In the genomic region with DNA sequence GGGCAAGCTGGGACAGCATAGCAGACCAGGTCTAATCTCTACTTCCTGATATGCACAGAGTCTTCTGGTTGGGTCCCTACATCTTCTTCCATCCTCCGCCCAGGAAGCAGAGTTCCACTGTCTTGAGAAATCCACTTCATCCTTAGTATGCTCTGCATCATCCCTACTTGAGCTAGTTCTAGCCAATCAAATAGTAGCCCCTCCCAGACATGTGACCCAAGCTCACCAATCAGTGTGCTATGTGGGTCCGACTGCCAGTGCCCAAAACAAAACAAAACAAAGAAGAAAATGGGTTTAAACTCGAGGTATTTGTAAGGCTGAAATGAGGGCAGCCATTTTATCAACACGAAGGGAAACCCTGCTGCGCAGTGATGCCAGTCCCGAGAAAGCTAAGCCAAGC, we compare ENCODE assay signal across 27 mouse cellular contexts. TPM values are rescaled to one million over a fixed set of nuclear protein-coding genes. Genes with fewer than 3 reads are reported as not detected.
DNase-seq lines count a peak whose midpoint lies in the region; ATAC-seq and TF ChIP-seq lines count a peak whose summit lies in the region.
"Had no signal": no experiment of that assay in that cellular context is flagged by ENCODE, and none has a peak within 500 bp of the region (broad histone marks: within the 10 kb centered on the region; RNA-seq: fewer than 3 reads in every experiment).

No protein-coding gene starts in this region.

- intact Hi-C loops in left cerebral cortex, postnatal 14 days (cut with DNase I): no loop called here

- H3K27ac ChIP-seq in MEL (ENCODE audit: control insufficient read depth, low read depth, low read length): no peak overlapping the region
- H3K27ac ChIP-seq: forebrain, embryonic 10.5 days; forebrain, embryonic 13.5 days; heart, adult 2 months; heart, embryonic 10.5 days; hindbrain, embryonic 10.5 days; hindbrain, embryonic 13.5 days; kidney, embryonic 15.5 days had no signal

- TF ChIP-seq POLR2A in MEL (IDR thresholded peaks at IDR 0.05; ENCODE audit: control insufficient read depth in 1 of 2, insufficient read depth in 1 of 2, low read depth in 1 of 2, low read length in 2 of 2, poor library complexity in 1 of 2): no peak

- no peak for ATAC-seq in inflammation-experienced regulatory T-cells, adult 6 months
- ATAC-seq: forebrain, embryonic 13.5 days; forebrain, embryonic 16.5 days; hindbrain, embryonic 16.5 days; intestine, embryonic 16.5 days had no signal

- TF ChIP-seq EP300 in MEL (IDR thresholded peaks at IDR 0.05; ENCODE audit: low read depth in 1 of 2, low read length in 2 of 2): no peak

- no peaks in the 10 kb centered on the region for H3K79me3 ChIP-seq in C2C12 (ENCODE audit: low read depth)

- peak; percentile 7 for DNase-seq in 416B (ENCODE audit: low read depth)
- DNase-seq in ES-CJ7 (ENCODE audit: low read depth, low spot score): peak; percentile 44
- peak; percentile 17 for DNase-seq in MEL (ENCODE audit: low read depth, low spot score)
- no peak for DNase-seq in cerebellum, postnatal 14 days
- no peak for DNase-seq in spleen, postnatal 36 days (ENCODE audit: low spot score in 2 of 2)
- DNase-seq in left cerebral cortex, postnatal 14 days (ENCODE audit: low spot score in 2 of 2): no peak
- DNase-seq: adrenal gland, adult 8-10 months; adrenal gland, postnatal 25 days; cerebellum, adult 11-12 months; cerebellum, adult 8-10 months; cerebellum, postnatal 10 days; gastrocnemius, postnatal 10 days; gastrocnemius, postnatal 36 days; heart, adult 2 months; heart, postnatal 36 days had no signal

- peaks cover 7% of the 10 kb centered on the region for H3K27me3 ChIP-seq in C2C12 (ENCODE audit: control insufficient read depth, insufficient read depth, insufficient read length)
- no peaks in the 10 kb centered on the region for H3K27me3 ChIP-seq in MEL (ENCODE audit: control insufficient read depth in 1 of 2, insufficient read depth in 2 of 2, low read length in 2 of 2)

- H3K4me3 ChIP-seq in C2C12 (ENCODE audit: insufficient read depth, poor library complexity, severe bottlenecking) (no peak overlapping the region), MEL (ENCODE audit: control insufficient read depth in 1 of 2, insufficient read depth in 1 of 2, low read depth in 2 of 2, low read length in 2 of 2) (no peak overlapping the region)
- H3K4me3 ChIP-seq: forebrain, embryonic 10.5 days; forebrain, embryonic 13.5 days; heart, adult 2 months; heart, embryonic 10.5 days; hindbrain, embryonic 10.5 days; hindbrain, embryonic 13.5 days; kidney, embryonic 15.5 days had no signal

- H3K36me3 ChIP-seq in C2C12 (ENCODE audit: control insufficient read depth, insufficient read depth): no peaks in the 10 kb centered on the region
- H3K36me3 ChIP-seq in MEL (ENCODE audit: control insufficient read depth in 1 of 2, insufficient read depth in 2 of 2, low read length in 2 of 2): no peaks in the 10 kb centered on the region; a peak in 1 of 4 replicates
- H3K36me3 ChIP-seq: forebrain, embryonic 10.5 days; heart, embryonic 10.5 days; kidney, embryonic 15.5 days had no signal

- H3K9me3 ChIP-seq in MEL (replicated peaks; ENCODE audit: insufficient read depth, low read length): no peaks in the 10 kb centered on the region
- H3K9me3 ChIP-seq: forebrain, embryonic 10.5 days; forebrain, embryonic 13.5 days; heart, embryonic 10.5 days; hindbrain, embryonic 10.5 days; hindbrain, embryonic 13.5 days; kidney, embryonic 15.5 days had no signal

- H3K9ac ChIP-seq in MEL (ENCODE audit: control insufficient read depth, low read depth, low read length, poor library complexity, severe bottlenecking): no peak overlapping the region
- H3K9ac ChIP-seq: forebrain, embryonic 13.5 days; hindbrain, embryonic 13.5 days; kidney, embryonic 15.5 days had no signal

- TF ChIP-seq CTCF in C2C12 (IDR thresholded peaks at IDR 0.05; ENCODE audit: control insufficient read depth, insufficient read depth, insufficient read length) (no peak), MEL (IDR thresholded peaks at IDR 0.05 in 2 of 3, conservative IDR thresholded peaks at IDR 0.05 in 1 of 3; ENCODE audit: control insufficient read depth in 1 of 3, insufficient read depth in 1 of 3, low read depth in 2 of 3, low read length in 3 of 3, poor library complexity in 1 of 3, severe bottlenecking in 1 of 3) (no peak)

- H3K79me2 ChIP-seq in C2C12 (ENCODE audit: control insufficient read depth, insufficient read depth) (no peaks in the 10 kb centered on the region), MEL (ENCODE audit: control insufficient read depth, insufficient read depth, low read length, poor library complexity) (no peaks in the 10 kb centered on the region)

- H3K4me1 ChIP-seq in MEL (ENCODE audit: control insufficient read depth in 1 of 2, insufficient read depth in 2 of 2, low read length in 2 of 2): no peaks in the 10 kb centered on the region

- H3ac ChIP-seq in C2C12 (ENCODE audit: control insufficient read depth, insufficient read length, low read depth): no peak overlapping the region

- no peak for TF ChIP-seq RAD21 in MEL (IDR thresholded peaks at IDR 0.05; ENCODE audit: low read depth, low read length)

TF ChIP-seq in C2C12, 6 proteins besides CTCF, POLR2A, EP300 and RAD21:
- TF ChIP-seq USF1 (IDR thresholded peaks at IDR 0.05; ENCODE audit: low read depth): peak; percentile 70
- TF ChIP-seq FOSL1 (IDR thresholded peaks at IDR 0.05; ENCODE audit: insufficient read depth, low read length, poor library complexity, severe bottlenecking): no peak
- TF ChIP-seq MAX (IDR thresholded peaks at IDR 0.05): no peak
- TF ChIP-seq CEBPB (IDR thresholded peaks at IDR 0.05; ENCODE audit: low read depth): no peak
- no peak for TF ChIP-seq MYOD1 (IDR thresholded peaks at IDR 0.05; ENCODE audit: control insufficient read depth, insufficient read length, low read depth)
- TF ChIP-seq MYOG (IDR thresholded peaks at IDR 0.05; ENCODE audit: control insufficient read depth, extremely low read depth, insufficient read length): no peak

TF ChIP-seq in MEL, 35 proteins besides CTCF, POLR2A, EP300 and RAD21:
- TF ChIP-seq MEF2A (IDR thresholded peaks at IDR 0.05; ENCODE audit: extremely low read depth, insufficient replicate concordance, low read depth, low read length, poor library complexity, severe bottlenecking): no peak
- no peak for TF ChIP-seq CHD2 (IDR thresholded peaks at IDR 0.05; ENCODE audit: low read length)
- TF ChIP-seq USF1 (IDR thresholded peaks at IDR 0.05; ENCODE audit: low read depth, low read length): peak; percentile 72
- TF ChIP-seq SMC3 (IDR thresholded peaks at IDR 0.05; ENCODE audit: low read depth, low read length): no peak
- no peak for TF ChIP-seq TBP (IDR thresholded peaks at IDR 0.05; ENCODE audit: low read depth, low read length)
- TF ChIP-seq CHD1 (IDR thresholded peaks at IDR 0.05; ENCODE audit: low read depth, low read length): no peak
- no peak for TF ChIP-seq ZMIZ1 (IDR thresholded peaks at IDR 0.05; ENCODE audit: low read depth, low read length)

RNA-seq across cellular contexts. Expression of gene Fgf18, which starts 28.7 kb away (rescaled TPM):
- polyA plus RNA-seq in C2C12 (2012; fragmentation: generic; extraction: Trizol) (0.12 TPM), MEL (2012; ENCODE audit: insufficient read depth in 1 of 2, insufficient read length in 2 of 2, low read depth in 1 of 2, low replicate concordance in 2 of 2, missing spikeins in 1 of 2) (under 1 TPM in 1 of 2 experiments, not detected in 1; 0.40 TPM)
- 0.15 and 0.16 TPM in 2 replicates for total RNA-seq in MEL (2012; rRNA removed)
- not detected for polyA plus RNA-seq in inflammation-experienced regulatory T-cells, adult 6 months (2017; shearing (Covaris generic))
- total RNA-seq in left cerebral cortex, postnatal 14 days (2021): 1 to 10 TPM; 2.5 to 3.7 TPM
- total RNA-seq: granulocyte monocyte progenitor cell, adult 5-6 weeks had no signal

RNA-seq across cellular contexts. Expression of gene Npm1, which starts 44.5 kb away (rescaled TPM):
- polyA plus RNA-seq in C2C12 (2012; fragmentation: generic; extraction: Trizol) (702 TPM), MEL (2012; ENCODE audit: insufficient read depth in 1 of 2, insufficient read length in 2 of 2, low read depth in 1 of 2, low replicate concordance in 2 of 2, missing spikeins in 1 of 2) (1,000 to 10,000 TPM in 1 of 2 experiments, 100 to 1,000 TPM in 1; 839 to 3,244 TPM)
- 4,033 and 4,319 TPM in 2 replicates for total RNA-seq in MEL (2012; rRNA removed)
- 1,000 to 10,000 TPM; 1,279 to 1,457 (median 1,455) TPM for polyA plus RNA-seq in inflammation-experienced regulatory T-cells, adult 6 months (2017; shearing (Covaris generic))
- total RNA-seq in left cerebral cortex, postnatal 14 days (2021): 100 to 1,000 TPM; 157 to 166 TPM

Comparison
In these comparisons a context has a peak if more than half of its experiments do, and no peak if none do; other contexts are left out.
1. DNase-seq: peak in 416B (single experiment), ES-CJ7 (single experiment) and MEL (single experiment); none in cerebellum, postnatal 14 days (0 of 2), spleen, postnatal 36 days (0 of 2) and left cerebral cortex, postnatal 14 days (0 of 2).